8 mouse cellular contexts compared by ENCODE assay signal in genomic region chr11:104440521-104441474, GRCm38 (mm10). TPM values are rescaled to one million over a fixed set of nuclear protein-coding genes. Genes with fewer than 3 reads are reported as not detected.
DNase-seq lines count a peak whose midpoint lies in the region; ATAC-seq and TF ChIP-seq lines count a peak whose summit lies in the region.

No protein-coding gene starts in this region.

- peak overlapping the region; percentile 99 for H3K9ac ChIP-seq in hindbrain, postnatal 0 days (replicated peaks; ENCODE audit: low read length)

- H3K27ac ChIP-seq in spleen, adult 2 months (ENCODE audit: insufficient read depth, low read length): peak overlapping the region; percentile 99
- H3K27ac ChIP-seq in hindbrain, postnatal 0 days: peak overlapping the region; percentile 100
- peak overlapping the region; percentile 100 for H3K27ac ChIP-seq in midbrain, embryonic 10.5 days (replicated peaks)

- ATAC-seq in hindbrain, postnatal 0 days: no peak

- H3K4me2 ChIP-seq in hindbrain, postnatal 0 days (ENCODE audit: low read depth, low read length): peak overlapping the region; percentile 87

- no peak for TF ChIP-seq CTCF in spleen, adult 2 months (IDR thresholded peaks at IDR 0.05; ENCODE audit: extremely low read depth, insufficient read depth, insufficient read length, insufficient replicate concordance)
- no peak for TF ChIP-seq CTCF in hindbrain, postnatal 0 days (IDR thresholded peaks at IDR 0.05; ENCODE audit: low read depth)

- DNase-seq in spleen, adult 2 months (ENCODE audit: low read depth in 1 of 2, low spot score in 2 of 2): no peak
- DNase-seq in spleen, postnatal 10 days (ENCODE audit: low spot score in 2 of 2): no peak
- peak; percentile 14 for DNase-seq in embryo, embryonic 11.5 days (ENCODE audit: low read depth, low spot score)
- DNase-seq in hindbrain, postnatal 0 days (ENCODE audit: low spot score): peak; percentile 33
- peak; percentile 28 for DNase-seq in midbrain, embryonic 10.5 days (ENCODE audit: low spot score)
- DNase-seq in right cerebral cortex, postnatal 36 days (ENCODE audit: low spot score in 2 of 2): no peak
- no peak for DNase-seq in testis, postnatal 10 days (ENCODE audit: low spot score)
- DNase-seq in gastrocnemius, adult 8-10 months (ENCODE audit: low spot score in 2 of 2): no peak

- H3K9me3 ChIP-seq in hindbrain, postnatal 0 days (ENCODE audit: low read length): no peaks in the 10 kb centered on the region
- no peaks in the 10 kb centered on the region for H3K9me3 ChIP-seq in midbrain, embryonic 10.5 days (replicated peaks)

- no peaks in the 10 kb centered on the region for H3K27me3 ChIP-seq in spleen, adult 2 months (ENCODE audit: control insufficient read depth, insufficient read depth, low read length)
- no peaks in the 10 kb centered on the region for H3K27me3 ChIP-seq in hindbrain, postnatal 0 days (ENCODE audit: insufficient read depth, low read length)
- H3K27me3 ChIP-seq in midbrain, embryonic 10.5 days (ENCODE audit: low read depth, poor library complexity, severe bottlenecking): no peaks in the 10 kb centered on the region

- no peak for TF ChIP-seq POLR2A in spleen, adult 2 months (IDR thresholded peaks at IDR 0.05; ENCODE audit: low read depth, low read length)

- H3K4me1 ChIP-seq in spleen, adult 2 months (ENCODE audit: control insufficient read depth, insufficient read depth, insufficient read length): peaks cover 5% of the 10 kb centered on the region
- peaks cover 4% of the 10 kb centered on the region; the same call in 1 of the 2 replicates for H3K4me1 ChIP-seq in hindbrain, postnatal 0 days (ENCODE audit: insufficient read depth, low read length)
- H3K4me1 ChIP-seq in midbrain, embryonic 10.5 days: peaks cover 31% of the 10 kb centered on the region

- WGBS in spleen, adult 2 months: under 1% methylated on average over 20 of the region's 20 CpGs
- under 1% methylated on average over 19 of the region's 20 CpGs for WGBS in hindbrain, postnatal 0 days
- WGBS in midbrain, embryonic 10.5 days: under 1% methylated on average over 20 of the region's 20 CpGs

- no peaks in the 10 kb centered on the region for H3K36me3 ChIP-seq in spleen, adult 2 months (ENCODE audit: control insufficient read depth, insufficient read depth, low read length)
- H3K36me3 ChIP-seq in hindbrain, postnatal 0 days (ENCODE audit: insufficient read depth, low read length): no peaks in the 10 kb centered on the region
- peaks cover 3% of the 10 kb centered on the region; the same call in 1 of the 2 replicates for H3K36me3 ChIP-seq in midbrain, embryonic 10.5 days

- H3K4me3 ChIP-seq in spleen, adult 2 months (ENCODE audit: extremely low read depth, insufficient read depth, insufficient read length): peak overlapping the region; percentile 90
- peak overlapping the region; percentile 66 for H3K4me3 ChIP-seq in hindbrain, postnatal 0 days (ENCODE audit: low read length)
- peak overlapping the region; percentile 83 for H3K4me3 ChIP-seq in midbrain, embryonic 10.5 days

RNA-seq across cellular contexts. Expression of gene Kansl1, which starts 27.9 kb away (rescaled TPM):
- polyA plus RNA-seq in spleen, adult 2 months (2012; rRNA removed): 93.0 and 120 TPM in 2 replicates
- total RNA-seq in hindbrain, postnatal 0 days (2014; rRNA removed): 54.9 and 75.5 TPM in 2 replicates
- polyA plus RNA-seq in hindbrain, postnatal 0 days (2015; fragmentation: Nextera tagmentation; extraction: Ambion mirVana): 17.9 and 19.0 TPM in 2 replicates
- polyA plus RNA-seq in midbrain, embryonic 10.5 days (2016; fragmentation: Nextera tagmentation; extraction: Ambion mirVana): 24.5 and 27.9 TPM in 2 replicates
- 10 to 100 TPM; 18.5 to 22.2 (median 20.7) TPM for total RNA-seq in gastrocnemius, adult 8-10 months (2022)

Comparison
In these comparisons a context has a peak if more than half of its experiments do, and no peak if none do; other contexts are left out.
1. DNase-seq: peak in embryo, embryonic 11.5 days (single experiment), hindbrain, postnatal 0 days (single experiment) and midbrain, embryonic 10.5 days (single experiment); none in spleen, adult 2 months (0 of 2), spleen, postnatal 10 days (0 of 2), right cerebral cortex, postnatal 36 days (0 of 2), testis, postnatal 10 days (single experiment) and gastrocnemius, adult 8-10 months (0 of 2).
2. Peak in every context shown above with its lines, with median percentiles within 50 percentile points of each other: H3K27ac ChIP-seq and H3K4me3 ChIP-seq.